In genomic region chr5:136568026-136568765, GRCm38 (mm10) we compare ENCODE assay signal across 8 mouse cellular contexts. TPM values are rescaled to one million over a fixed set of nuclear protein-coding genes. Genes with fewer than 3 reads are reported as not detected.
DNase-seq lines count a peak whose midpoint lies in the region; ATAC-seq and TF ChIP-seq lines count a peak whose summit lies in the region.

No protein-coding gene starts in this region.

- TF ChIP-seq POLR2A in CH12.LX (IDR thresholded peaks at IDR 0.05; ENCODE audit: low read depth, low read length), result no peak

- H3K27me3 ChIP-seq in CH12.LX (replicated peaks), result peaks cover 32% of the 10 kb centered on the region
- H3K27me3 ChIP-seq in heart, embryonic 12.5 days (replicated peaks), result peaks cover 21% of the 10 kb centered on the region

- peak; percentile 23 for ATAC-seq in common myeloid progenitor, adult 5-6 weeks (replicated peaks; ENCODE audit: low read depth, poor library complexity, severe bottlenecking)
- no peak; the same call in 1 of the 2 replicates for ATAC-seq in heart, embryonic 12.5 days (ENCODE audit: insufficient number of reproducible peaks, low FRiP score)
- peak; percentile 24; the same call in 1 of the 2 replicates for ATAC-seq in megakaryocyte-erythroid progenitor cell, adult 5-6 weeks (replicated peaks; ENCODE audit: low FRiP score, low TSS enrichment, poor library complexity, severe bottlenecking)
- ATAC-seq in frontal cortex, adult (ENCODE audit: low TSS enrichment), result no peak

- H3K4me1 ChIP-seq in CH12.LX (ENCODE audit: control insufficient read depth in 1 of 2, insufficient read depth in 2 of 2), result peaks cover 4 to 16% of the 10 kb centered on the region in 2 experiments; a peak in 3 of 4 replicates
- H3K4me1 ChIP-seq in heart, embryonic 12.5 days (replicated peaks), result peaks cover 15% of the 10 kb centered on the region

- peak overlapping the region; percentile 54 to 94 (median 92) for H3K4me3 ChIP-seq in CH12.LX (replicated peaks in 1 of 3; ENCODE audit: low read depth in 2 of 3, low read length in 2 of 3, poor library complexity in 1 of 3)
- H3K4me3 ChIP-seq in heart, embryonic 12.5 days, result peak overlapping the region; percentile 85

- in situ Hi-C loops in CH12.LX (cut with MboI; ENCODE audit: low pct_ligation_motif_present, low pct_unique_long_range_greater_than_20kb, low sequenced_read_pairs), result no loop called here

- no peak overlapping the region for H3K27ac ChIP-seq in CH12.LX (ENCODE audit: insufficient read depth, low read depth)
- H3K27ac ChIP-seq in heart, embryonic 12.5 days (ENCODE audit: poor library complexity, severe bottlenecking), result peak overlapping the region; percentile 93; the same call in 1 of the 2 replicates

- TF ChIP-seq EP300 in CH12.LX (IDR thresholded peaks at IDR 0.05; ENCODE audit: low read length), result no peak

- no peak for TF ChIP-seq RAD21 in CH12.LX (IDR thresholded peaks at IDR 0.05; ENCODE audit: low read depth, low read length)

- peaks cover 4% of the 10 kb centered on the region for H3K9me3 ChIP-seq in CH12.LX (replicated peaks; ENCODE audit: low read length)
- no peaks in the 10 kb centered on the region for H3K9me3 ChIP-seq in heart, embryonic 12.5 days (replicated peaks)

- H3K4me2 ChIP-seq in CH12.LX (ENCODE audit: insufficient read depth, low read depth, poor library complexity, severe bottlenecking), result peak overlapping the region; percentile 92
- H3K4me2 ChIP-seq in heart, embryonic 12.5 days, result peak overlapping the region; percentile 97

- 0 out of 2 replicates have a peak, but pooled peaks cover 4% of the 10 kb centered on the region for H3K79me2 ChIP-seq in CH12.LX (replicated peaks; ENCODE audit: control insufficient read depth, extremely low read depth, insufficient read depth, poor library complexity, severe bottlenecking)

- WGBS in heart, embryonic 12.5 days, result under 1% methylated on average over 36 of the region's 36 CpGs

- peak; percentile 71 for DNase-seq in 3T3-L1 (ENCODE audit: low read depth, low spot score)
- DNase-seq in CH12.LX (ENCODE audit: extremely low read depth), result no peak
- peak; percentile 27 to 53 for DNase-seq in kidney, postnatal 25 days
- peak; percentile 25 to 51 for DNase-seq in spleen, adult 18-20 months

- dilution Hi-C loops in CH12.LX (cut with MboI; ENCODE audit: extremely low pct_ligation_motif_present, extremely low pct_unique_long_range_greater_than_20kb, low sequenced_read_pairs), result no loop called here

- peaks cover 0 to 6% of the 10 kb centered on the region in 2 experiments for H3K36me3 ChIP-seq in CH12.LX (replicated peaks in 1 of 2; ENCODE audit: control insufficient read depth in 1 of 2, insufficient read depth in 1 of 2, low read length in 1 of 2)
- no peaks in the 10 kb centered on the region for H3K36me3 ChIP-seq in heart, embryonic 12.5 days

- no peak for TF ChIP-seq CTCF in CH12.LX (conservative IDR thresholded peaks at IDR 0.05 in 1 of 2, IDR thresholded peaks at IDR 0.05 in 1 of 2; ENCODE audit: low read depth in 2 of 2, low read length in 2 of 2)

- no peak overlapping the region for H3K9ac ChIP-seq in CH12.LX (ENCODE audit: insufficient read depth, low read depth)
- peak overlapping the region; percentile 93 for H3K9ac ChIP-seq in heart, embryonic 12.5 days

TF ChIP-seq in CH12.LX, 34 proteins besides CTCF, POLR2A, EP300 and RAD21:
- TF ChIP-seq SIN3A (IDR thresholded peaks at IDR 0.05; ENCODE audit: low read length) (peak; percentile 57; the same call in 1 of the 2 replicates), ZNF384 (IDR thresholded peaks at IDR 0.05; ENCODE audit: low read depth, low read length) (peak; percentile 42; the same call in 1 of the 2 replicates), MYC (IDR thresholded peaks at IDR 0.05; ENCODE audit: low read depth, low read length) (peak; percentile 12; the same call in 1 of the 2 replicates), HCFC1 (IDR thresholded peaks at IDR 0.05; ENCODE audit: low read depth, low read length) (no peak), IRF4 (IDR thresholded peaks at IDR 0.05; ENCODE audit: low read depth, low read length) (no peak)

RNA-seq across cellular contexts. Expression of gene Cux1, which starts 0.9 kb away (rescaled TPM):
- total RNA-seq in CH12.LX (2012; rRNA removed) (20.5 and 21.9 TPM in 2 replicates), CH12.LX (2014; rRNA removed) (12.4 and 13.7 TPM in 2 replicates)
- polyA plus RNA-seq in CH12.LX (2012; ENCODE audit: insufficient read length, low read depth), result 17.9 and 19.6 TPM in 2 replicates
- total RNA-seq in common myeloid progenitor, adult 5-6 weeks (2017), result 158 and 202 TPM in 2 replicates
- 81.0 and 85.4 TPM in 2 replicates for polyA plus RNA-seq in heart, embryonic 12.5 days (2016; fragmentation: Nextera tagmentation; extraction: Ambion mirVana)
- 105 and 126 TPM in 2 replicates for total RNA-seq in megakaryocyte-erythroid progenitor cell, adult 5-6 weeks (2014; fragmentation: Nextera tagmentation)
- 97.0 and 146 TPM in 2 replicates for total RNA-seq in megakaryocyte-erythroid progenitor cell, adult 5-6 weeks (2017)

Comparison
In these comparisons a context has a peak if more than half of its experiments do, and no peak if none do; other contexts are left out.
1. ATAC-seq: peak in common myeloid progenitor, adult 5-6 weeks (single experiment) and megakaryocyte-erythroid progenitor cell, adult 5-6 weeks (single experiment); none in heart, embryonic 12.5 days (single experiment) and frontal cortex, adult (single experiment).